Mouse (Mus musculus): Measurements from ENCODE around the gene Spire2.

GRCm38 (mm10) chr8:123329350-123329749, 3.2 kb upstream of the Spire2 start:
- TF ChIP-seq GATA1 (IDR thresholded peaks at IDR 0.05; ENCODE audit: low read length) (no peak), TAL1 (IDR thresholded peaks at IDR 0.05; ENCODE audit: low read length) (no peak)

Measured in erythroblast, embryonic 14.5 days (primary cell).